Mouse (Mus musculus): ENCODE measurements around the gene AW146154.

DNA sequence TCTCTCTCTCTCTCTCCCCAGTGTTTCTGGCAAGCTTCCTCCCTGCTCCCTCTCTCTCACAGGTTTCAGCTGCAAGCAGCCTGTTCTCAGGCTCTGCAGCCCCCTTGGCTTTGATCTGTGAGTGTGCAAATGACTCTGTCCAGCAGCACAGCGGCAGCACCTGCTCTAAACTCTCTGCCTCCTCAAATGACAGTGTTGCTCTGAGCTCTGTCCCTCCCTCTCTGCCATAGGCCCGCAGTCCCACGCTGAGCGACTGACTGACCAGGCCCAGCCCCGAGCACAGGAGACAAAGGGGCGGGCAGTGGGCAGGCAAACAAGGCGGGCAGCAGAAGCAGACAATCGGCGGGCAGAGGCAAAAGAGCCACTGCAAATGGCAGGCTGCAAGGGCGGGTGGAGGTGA is 47.8 kb downstream of the AW146154 start:
- TF ChIP-seq CTCF (IDR thresholded peaks at IDR 0.05; ENCODE audit: borderline replicate concordance, extremely low read depth, insufficient read depth, insufficient read length) = no peak
- no peak for TF ChIP-seq POLR2A (IDR thresholded peaks at IDR 0.05; ENCODE audit: borderline replicate concordance, extremely low read depth, insufficient read depth, insufficient read length, poor library complexity, severe bottlenecking)
